In genomic region chr4:147904313-147905089, GRCm38 (mm10) we compare ENCODE assay signal across 8 mouse cellular contexts. TPM values are rescaled to one million over a fixed set of nuclear protein-coding genes. Genes with fewer than 3 reads are reported as not detected.
A peak's percentile ranks its signal among the peaks of the same experiment; 100 is the strongest.
DNase-seq lines count a peak whose midpoint lies in the region; ATAC-seq lines count a peak whose summit lies in the region.

Mfn2 (minus strand) TSS chr4:147904704.

- intact Hi-C loops in gastrocnemius, postnatal 14 days (cut with DNase I; ENCODE audit: low total_unique reads), result no loop called here
- intact Hi-C loops in left cerebral cortex, postnatal 10 days (cut with DNase I), result loop anchor here (5.0 kb wide), 1 partner anchor 38 kb away; the partner anchor contains the start of gene 2510039O18Rik

- peak; percentile 92 to 98 for DNase-seq in adrenal gland, adult (ENCODE audit: inconsistent age in 2 of 2, low spot score in 1 of 2)
- peak; percentile 94 for DNase-seq in embryo, embryonic 10.5 days (ENCODE audit: low spot score)
- DNase-seq in gastrocnemius, postnatal 14 days, result peak; percentile 88
- peak; percentile 89 to 94 for DNase-seq in left cerebral cortex, postnatal 10 days (ENCODE audit: extremely low spot score in 1 of 2, low spot score in 2 of 2)
- DNase-seq in right cerebral cortex, postnatal 25 days, result peak; percentile 90
- peak; percentile 81 to 88 for DNase-seq in urinary bladder, postnatal 4 days (ENCODE audit: low spot score in 2 of 2)

- peak; percentile 95 for ATAC-seq in inflammation-experienced regulatory T-cells, adult 6 months
- peak; percentile 91 for ATAC-seq in megakaryocyte-erythroid progenitor cell, adult 5-6 weeks (replicated peaks; ENCODE audit: low FRiP score, low TSS enrichment, poor library complexity, severe bottlenecking)

RNA-seq across cellular contexts. Expression of gene Mfn2, which starts in this region (rescaled TPM):
- total RNA-seq in gastrocnemius, postnatal 14 days (2021), result 100 to 1,000 TPM; 292 to 356 TPM
- polyA plus RNA-seq in inflammation-experienced regulatory T-cells, adult 6 months (2017; shearing (Covaris generic)), result 10 to 100 TPM; 20.5 to 25.5 (median 21.2) TPM
- 100 to 1,000 TPM; 173 to 182 TPM for total RNA-seq in left cerebral cortex, postnatal 10 days (2021)
- total RNA-seq in megakaryocyte-erythroid progenitor cell, adult 5-6 weeks (2014; fragmentation: Nextera tagmentation), result 26.1 and 28.1 TPM in 2 replicates
- total RNA-seq in megakaryocyte-erythroid progenitor cell, adult 5-6 weeks (2017), result 22.2 and 32.1 TPM in 2 replicates

Comparison
In these comparisons a context has a peak if more than half of its experiments do, and no peak if none do; other contexts are left out.
1. Peak in every context shown above with its lines: DNase-seq and ATAC-seq.
2. RNA of gene Mfn2 (total RNA-seq): 292 to 356 TPM in gastrocnemius, postnatal 14 days and 173 to 182 TPM in left cerebral cortex, postnatal 10 days; 22.2 to 32.1 TPM in megakaryocyte-erythroid progenitor cell, adult 5-6 weeks; every median in the first group is over 4 times any median in the second.